Mouse (Mus musculus): ENCODE results near the gene Fhit.

DNA sequence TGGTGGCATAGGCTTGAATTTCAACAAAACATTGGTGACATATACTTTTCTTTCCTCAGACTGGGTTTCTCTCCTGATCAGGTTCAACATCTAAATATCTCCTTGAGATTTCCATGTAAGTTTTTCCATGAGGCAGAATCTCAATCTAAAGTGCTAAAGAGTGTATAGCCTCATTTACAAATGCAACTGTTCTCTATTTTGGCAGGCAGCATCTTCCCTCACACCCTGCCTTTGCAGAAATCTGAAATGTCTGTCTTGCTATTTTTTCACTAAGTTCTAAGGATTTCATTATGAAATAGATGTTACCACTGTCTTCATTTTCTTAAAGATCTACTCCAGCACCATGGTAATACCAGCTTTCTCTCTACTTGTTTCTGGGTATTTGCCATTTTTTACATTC is 1368.4 kb downstream of the Fhit start:
- no peak for TF ChIP-seq CTCF (IDR thresholded peaks at IDR 0.05; ENCODE audit: insufficient read depth, low read length)
- no peak for TF ChIP-seq POLR2A (IDR thresholded peaks at IDR 0.05; ENCODE audit: borderline replicate concordance, extremely low read depth, low read depth, low read length)
